Mouse (Mus musculus) kidney, embryonic 14.5 days (tissue): ENCODE results near the gene Slc31a1. TPM values are rescaled to one million over a fixed set of nuclear protein-coding genes. Genes with fewer than 3 reads are reported as not detected.
A peak's percentile ranks its signal among the peaks of the same experiment; 100 is the strongest.

Source experiments
- ATAC-seq: fragments of 200-750 bp; cut with Nextera tagmentation; 2 replicates; pipeline ENCODE4 v1.8.0; 2017; ENCODE audit warnings: moderate number of reproducible peaks, mild to moderate bottlenecking, moderate TSS enrichment, moderate library complexity; ENCODE audit not compliant: low FRiP score, low TSS enrichment
- H3K27ac ChIP-seq: fragments of 300-500 bp; sonication (generic); 2 replicates; pipeline ENCODE4 v1.5.1; 2014; ENCODE audit warnings: low read depth, mild to moderate bottlenecking, low read length, moderate library complexity, mixed read lengths
- H3K27me3 ChIP-seq: fragments of 300-500 bp; sonication (generic); 2 replicates; pipeline ENCODE4 v1.6.1; 2014; ENCODE audit warnings: mild to moderate bottlenecking, low read length; ENCODE audit not compliant: control insufficient read depth, insufficient read depth
- H3K36me3 ChIP-seq: fragments of 300-500 bp; sonication (generic); 2 replicates; pipeline ENCODE4 v1.6.1; 2014; ENCODE audit warnings: low read length, mixed read lengths; ENCODE audit not compliant: control insufficient read depth, insufficient read depth
- H3K4me1 ChIP-seq: fragments of 300-500 bp; sonication (generic); 2 replicates; pipeline ENCODE4 v1.6.1; 2014; ENCODE audit warnings: low read length, mixed read lengths; ENCODE audit not compliant: control insufficient read depth, insufficient read depth
- H3K4me2 ChIP-seq: fragments of 300-500 bp; sonication (generic); replicated peaks from 2 replicates; pipeline ENCODE4 v1.6.1; 2014; ENCODE audit warnings: low read depth, mild to moderate bottlenecking, low read length
- H3K4me3 ChIP-seq: fragments of 300-500 bp; sonication (generic); 2 replicates; pipeline ENCODE4 v1.5.1; 2014; ENCODE audit warnings: mild to moderate bottlenecking, low read length
- H3K9ac ChIP-seq: fragments of 300-500 bp; sonication (generic); 2 replicates; pipeline ENCODE4 v1.6.1; 2014; ENCODE audit warnings: low read depth, mild to moderate bottlenecking, low read length, moderate library complexity
- H3K9me3 ChIP-seq: fragments of 300-500 bp; sonication (generic); 2 replicates; pipeline ENCODE4 v1.6.1; 2016; ENCODE audit warnings: low read length; ENCODE audit not compliant: control insufficient read depth
- WGBS: fragments of 180-500 bp; shearing (Covaris S2); extraction: QIAGEN DNeasy Blood & Tissue Kit; methylation state at CpG from one replicate; pipeline ENCODE4 v1.1.7; 2014; 5-methylcytosine and 5-hydroxymethylcytosine counted together
- polyA plus RNA-seq: library from polyadenylated mRNA; unstranded; fragments of >200 nt; fragmentation: Nextera tagmentation; extraction: Ambion mirVana; gene quantifications from 2 replicates; pipeline ENCODE4 v1.2.1, GENCODE M21; 2014

Slc31a1 gene
- polyA plus RNA-seq, 1 experiment from 2014 or later, result 42.1 TPM

GRCm38 (mm10) chr4:62408601-62409282, 48.2 kb downstream of the Slc31a1 start, which contains the start of the genes Cdc26 and Prpf4:
Cdc26 (minus strand) TSS chr4:62408642.
Prpf4 (plus strand) TSS chr4:62408797.
- peak within 1 kb of the TSS; percentile 77 for H3K4me2 ChIP-seq
- no peaks in the 10 kb centered on the region for H3K9me3 ChIP-seq
- under 1% methylated on average over 39 of the region's 39 CpGs for WGBS
- H3K9ac ChIP-seq, result peak within 1 kb of the TSS; percentile 91
- H3K27ac ChIP-seq, result peak within 1 kb of the TSS; percentile 89
- peaks cover 16% of the 10 kb centered on the region for H3K4me1 ChIP-seq
- H3K27me3 ChIP-seq, result no peaks in the 10 kb centered on the region
- H3K36me3 ChIP-seq, result peaks cover 33% of the 10 kb centered on the region
- peak; percentile 99 for ATAC-seq
- peak within 1 kb of the TSS; percentile 84 for H3K4me3 ChIP-seq

GRCm38 (mm10) chr4:62409615-62410014, 49.1 kb downstream of the Slc31a1 start:
- no peaks in the 10 kb centered on the region for H3K9me3 ChIP-seq
- no peaks in the 10 kb centered on the region for H3K27me3 ChIP-seq
- WGBS, result 23% methylated on average over 6 of the region's 6 CpGs
- H3K4me2 ChIP-seq, result peak overlapping the region; percentile 77
- ATAC-seq, result no peak
- peak overlapping the region; percentile 84 for H3K4me3 ChIP-seq
- peak overlapping the region; percentile 91 for H3K9ac ChIP-seq
- H3K4me1 ChIP-seq, result peaks cover 16% of the 10 kb centered on the region
- H3K27ac ChIP-seq, result peak overlapping the region; percentile 88
- H3K36me3 ChIP-seq, result peaks cover 38% of the 10 kb centered on the region

GRCm38 (mm10) chr4:62410325-62410724, 49.8 kb downstream of the Slc31a1 start:
- peaks cover 43% of the 10 kb centered on the region for H3K36me3 ChIP-seq
- H3K9ac ChIP-seq, result peak overlapping the region; percentile 91; the same call in 1 of the 2 replicates
- H3K4me2 ChIP-seq, result peak overlapping the region; percentile 77
- 94% methylated on average over 2 of the region's 2 CpGs for WGBS
- H3K27ac ChIP-seq, result no peak overlapping the region
- H3K4me1 ChIP-seq, result peaks cover 16% of the 10 kb centered on the region
- H3K27me3 ChIP-seq, result no peaks in the 10 kb centered on the region
- ATAC-seq, result no peak
- no peak overlapping the region; the same call in 1 of the 2 replicates for H3K4me3 ChIP-seq
- H3K9me3 ChIP-seq, result no peaks in the 10 kb centered on the region

- peaks cover 56% of the 10 kb centered on the region for H3K36me3 ChIP-seq
Measured at GRCm38 (mm10) chr4:62411606-62412005, 51.1 kb downstream of the Slc31a1 start.

GRCm38 (mm10) chr4:62418448-62418847, 57.9 kb downstream of the Slc31a1 start:
- no peaks in the 10 kb centered on the region for H3K4me1 ChIP-seq
- no peaks in the 10 kb centered on the region for H3K9me3 ChIP-seq
- no peak overlapping the region for H3K9ac ChIP-seq
- H3K4me3 ChIP-seq, result no peak overlapping the region
- no peaks in the 10 kb centered on the region for H3K27me3 ChIP-seq
- 94% methylated on average over 8 of the region's 8 CpGs for WGBS
- ATAC-seq, result no peak
- no peak overlapping the region for H3K4me2 ChIP-seq
- no peak overlapping the region for H3K27ac ChIP-seq
- H3K36me3 ChIP-seq, result peaks cover 97% of the 10 kb centered on the region

More at GRCm38 (mm10) chr4:62411606-62412005, 51.1 kb downstream of the Slc31a1 start:
- Histone ChIP-seq H3K9ac (0 out of 2 replicates have a peak overlapping the region, but pooled peaks have one; percentile 7), H3K9me3 (no peaks in the 10 kb centered on the region), H3K4me1 (peaks cover 14% of the 10 kb centered on the region), H3K4me2 (no peak overlapping the region), H3K27ac (no peak overlapping the region), H3K27me3 (no peaks in the 10 kb centered on the region), H3K4me3 (no peak overlapping the region)
- WGBS, result 97% methylated on average over 10 of the region's 10 CpGs
- ATAC-seq, result no peak

- Histone ChIP-seq H3K27ac (no peak overlapping the region), H3K9me3 (no peaks in the 10 kb centered on the region), H3K9ac (no peak overlapping the region), H3K27me3 (no peaks in the 10 kb centered on the region), H3K4me2 (no peak overlapping the region), H3K4me3 (no peak overlapping the region), H3K4me1 (no peaks in the 10 kb centered on the region), H3K36me3 (peaks cover 98% of the 10 kb centered on the region)
- ATAC-seq, result no peak
- 95% methylated on average over 6 of the region's 6 CpGs for WGBS
Measured at GRCm38 (mm10) chr4:62419091-62419490, 58.6 kb downstream of the Slc31a1 start.

GRCm38 (mm10) chr4:62425891-62426290, 65.4 kb downstream of the Slc31a1 start:
- Histone ChIP-seq H3K27ac (no peak overlapping the region), H3K9ac (no peak overlapping the region), H3K27me3 (no peaks in the 10 kb centered on the region), H3K4me1 (no peaks in the 10 kb centered on the region), H3K9me3 (no peaks in the 10 kb centered on the region), H3K4me2 (no peak overlapping the region), H3K36me3 (peaks cover 50% of the 10 kb centered on the region), H3K4me3 (no peak overlapping the region)
- WGBS, result 93% methylated on average over 4 of the region's 4 CpGs
- ATAC-seq, result no peak

- Histone ChIP-seq H3K27ac (no peak overlapping the region), H3K4me1 (no peaks in the 10 kb centered on the region), H3K36me3 (peaks cover 27% of the 10 kb centered on the region), H3K9ac (no peak overlapping the region), H3K4me3 (no peak overlapping the region), H3K4me2 (no peak overlapping the region), H3K9me3 (no peaks in the 10 kb centered on the region), H3K27me3 (no peaks in the 10 kb centered on the region)
- WGBS, result 73% methylated on average over 17 of the region's 17 CpGs
- ATAC-seq, result 0 out of 2 replicates have a peak, but pooled peaks have one; percentile 24
Measured at GRCm38 (mm10) chr4:62427978-62428758, 67.6 kb downstream of the Slc31a1 start.

- Histone ChIP-seq H3K27ac (no peak overlapping the region), H3K4me1 (no peaks in the 10 kb centered on the region), H3K36me3 (peaks cover 13% of the 10 kb centered on the region), H3K9ac (no peak overlapping the region), H3K4me2 (no peak overlapping the region), H3K4me3 (no peak overlapping the region), H3K9me3 (no peaks in the 10 kb centered on the region), H3K27me3 (no peaks in the 10 kb centered on the region)
- 89% methylated on average over 9 of the region's 9 CpGs for WGBS
- ATAC-seq, result no peak
Measured at GRCm38 (mm10) chr4:62429616-62430015, 69.1 kb downstream of the Slc31a1 start.
